Mouse (Mus musculus) liver, embryonic 14.5 days (tissue): ENCODE measurements around the gene Txndc12.

Experiments
- CTCF ChIP-seq: IDR thresholded peaks from 2 replicates; pipeline ENCODE4 v1.5.1; 2016; ENCODE audit warnings: antibody characterized with exemption, low read depth, control low read depth
- EP300 ChIP-seq: IDR thresholded peaks from 2 replicates; pipeline ENCODE4 v1.6.1; 2016; ENCODE audit warnings: antibody characterized with exemption, low read depth

GRCm38 (mm10) chr4:108903346-108903745 is 68.9 kb downstream of the Txndc12 start:
- TF ChIP-seq EP300 (no peak), CTCF (no peak)
